Mouse (Mus musculus) thymus, postnatal 14 days (tissue): Measurements from ENCODE around the gene Zbtb7b.
"Not testable (repeated sequence)": the region's sequence is repeated elsewhere in the genome, so short reads cannot be mapped to it uniquely, and the experiment has no call there.

ENCODE experiments used
- DNase-seq: peaks from one replicate; pipeline ENCODE4 v3.0.0; 2021

The Zbtb7b gene

GRCm38 (mm10) chr3:89394006-89394893 is at the start of gene Zbtb7b:
Zbtb7b (minus strand) TSS chr3:89394776.
- no peak for DNase-seq

- DNase-seq, result no peak
Observed at GRCm38 (mm10) chr3:89440691-89441090, 46.1 kb upstream of the Zbtb7b start.

DNA sequence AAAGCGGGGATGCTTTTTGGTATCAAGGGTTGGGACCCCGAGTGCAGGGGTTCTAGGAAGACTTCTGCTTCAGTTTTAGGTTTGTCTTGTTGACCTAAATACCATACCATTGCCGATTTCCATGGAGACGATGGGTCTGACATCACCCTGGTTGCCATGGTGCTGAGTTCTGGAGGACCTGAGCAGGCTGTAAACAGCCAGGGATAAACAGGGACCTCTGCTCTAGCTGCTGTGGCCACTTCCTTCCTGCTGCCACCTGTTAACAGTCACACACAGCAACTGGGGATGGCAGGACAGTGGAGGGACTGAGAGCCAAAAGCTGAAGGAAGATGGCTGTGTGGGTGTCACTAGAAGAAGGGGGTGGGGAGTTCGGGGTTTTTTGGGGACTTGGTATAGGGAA is 42.7 kb upstream of the Zbtb7b start:
- peak; percentile 40 for DNase-seq

DNA sequence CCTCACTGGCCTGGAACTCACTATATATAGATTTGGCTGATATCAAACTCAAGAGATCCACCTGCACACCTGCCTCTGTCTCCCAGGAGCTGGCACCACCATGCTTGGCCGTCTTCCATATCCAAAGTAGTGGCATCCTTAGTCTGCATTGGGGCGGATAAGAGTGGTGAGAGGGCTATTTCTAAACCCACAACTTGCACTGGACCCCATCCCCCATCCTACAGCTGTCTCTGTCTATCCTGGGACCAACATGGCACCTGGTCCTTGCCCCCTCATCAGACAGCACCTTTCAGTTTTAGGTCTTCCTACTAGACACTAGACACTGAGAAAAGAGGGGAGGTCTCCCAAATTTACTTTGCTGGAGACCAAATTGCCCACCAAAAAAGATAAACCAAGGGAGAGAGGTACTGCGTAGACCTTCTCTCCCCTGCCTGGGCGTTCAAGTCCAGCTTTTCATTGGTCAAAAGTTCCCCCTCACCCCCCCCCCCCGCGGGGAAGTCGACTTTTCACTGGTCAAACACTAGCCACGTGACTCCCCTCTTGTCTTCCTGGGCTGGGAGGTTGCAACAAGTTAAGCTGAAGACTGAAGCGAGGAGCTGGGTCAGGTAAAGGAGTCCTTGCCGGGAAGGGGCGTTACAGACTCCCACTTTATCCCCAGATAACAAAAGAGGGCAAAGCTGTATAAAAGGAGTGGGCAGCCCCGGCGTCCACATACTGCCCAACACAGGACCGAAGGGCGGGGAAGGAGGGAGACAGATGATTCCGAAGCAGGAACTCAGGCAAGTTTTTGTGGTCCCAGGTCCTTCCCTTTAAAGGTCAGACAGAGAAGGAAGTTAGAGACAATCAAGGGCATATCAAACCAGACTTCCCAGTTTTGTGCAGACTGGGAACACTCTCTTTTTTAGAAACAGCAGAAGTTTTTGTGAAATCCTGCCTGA is 41.9 kb upstream of the Zbtb7b start, which contains the start of gene Pbxip1:
Pbxip1 (plus strand) TSS at position 531 of the 938 bp plus-strand sequence.
- peak; percentile 70 for DNase-seq

DNA sequence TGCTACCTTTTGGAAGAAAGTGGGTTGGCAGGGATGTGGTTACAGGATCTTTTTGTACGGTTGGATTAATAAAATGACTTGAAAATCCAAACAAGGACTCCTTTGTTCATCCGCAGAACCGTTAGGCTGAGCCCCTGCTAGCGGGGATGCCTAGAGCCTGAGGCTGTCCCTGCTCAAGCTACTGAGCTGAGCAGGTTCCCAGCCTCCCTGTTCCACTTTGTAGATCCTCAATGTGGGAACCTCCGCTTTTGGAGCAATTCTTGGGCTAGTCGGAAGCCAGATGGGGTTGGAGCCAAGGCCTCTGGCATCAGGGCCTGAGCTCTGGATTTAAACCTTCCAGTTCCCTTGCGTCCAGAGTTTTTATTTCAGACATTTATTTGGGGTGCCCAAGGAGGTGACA is 40.5 kb upstream of the Zbtb7b start:
- no peak for DNase-seq

DNA sequence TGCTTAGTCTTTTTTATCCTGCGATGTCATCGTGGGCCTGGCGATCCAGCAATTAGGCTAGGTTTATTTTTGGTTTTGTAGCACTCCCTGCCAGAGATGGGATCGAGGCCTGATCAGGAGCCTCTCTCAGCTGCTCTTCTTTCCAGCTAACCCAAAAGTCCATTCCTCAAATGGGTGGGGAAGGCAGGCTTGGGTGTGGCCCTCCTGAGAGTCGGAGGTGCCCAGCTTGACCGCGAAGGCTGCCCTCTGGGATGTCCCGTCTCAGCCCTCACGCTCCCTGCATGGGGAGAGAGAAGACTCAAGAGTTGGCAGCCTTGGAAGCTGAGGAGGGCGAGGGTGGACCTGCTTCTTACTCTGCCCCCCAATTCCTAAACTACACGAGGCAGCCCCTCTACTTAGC is 40.0 kb upstream of the Zbtb7b start:
- DNase-seq, result no peak

GRCm38 (mm10) chr3:89432606-89433005 is 38.0 kb upstream of the Zbtb7b start:
- DNase-seq, result no peak

DNA sequence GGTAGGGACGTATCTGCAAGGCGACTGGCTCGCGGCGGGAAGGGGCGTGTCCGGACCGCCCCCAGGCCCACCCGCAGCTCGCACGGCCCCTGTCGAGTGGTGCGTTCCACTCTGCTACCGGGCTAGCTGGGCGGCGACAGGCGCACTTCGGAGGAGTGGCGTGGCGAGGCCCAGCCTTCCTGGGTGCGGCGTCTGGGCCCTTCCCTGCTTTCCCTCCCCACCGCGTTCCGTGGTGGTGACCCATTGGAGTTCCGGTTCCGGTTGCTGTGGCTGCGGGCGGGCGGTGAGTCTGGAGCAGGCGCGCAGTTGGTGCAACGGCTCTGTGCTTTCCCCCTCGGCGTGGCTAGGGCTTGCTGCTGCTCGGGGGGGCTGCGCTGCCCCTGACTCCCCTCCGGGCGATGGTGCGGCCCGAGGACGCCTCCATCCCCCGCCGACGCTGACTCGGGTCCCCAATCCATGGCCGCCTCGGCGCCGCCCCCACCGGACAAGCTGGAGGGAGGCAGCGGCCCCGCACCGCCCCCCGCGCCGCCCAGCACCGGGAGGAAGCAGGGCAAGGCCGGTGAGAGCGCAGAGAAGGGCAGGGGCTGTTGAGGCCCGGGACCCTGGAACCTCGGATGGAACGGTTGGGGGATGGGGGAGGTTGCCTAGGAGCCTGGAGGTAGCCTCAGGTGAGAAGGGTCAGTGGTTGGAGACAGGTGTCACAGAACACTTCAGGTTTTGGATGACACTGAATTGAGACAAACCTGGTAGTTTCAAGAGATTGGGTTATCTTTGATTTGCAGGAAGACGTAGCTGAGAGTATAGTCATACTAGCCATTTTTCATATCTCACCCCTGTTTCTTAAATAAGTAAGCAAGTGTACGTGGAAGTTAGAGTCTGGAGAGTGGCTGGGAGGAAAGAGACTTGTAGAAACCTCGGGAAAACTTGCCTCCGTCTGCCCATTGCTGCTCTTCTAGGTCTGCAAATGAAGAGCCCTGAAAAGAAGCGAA is 35.9 kb upstream of the Zbtb7b start, which contains the start of gene Pygo2:
Pygo2 (plus strand) TSS at position 44 of the 989 bp plus-strand sequence.
- DNase-seq, result peak; percentile 93

GRCm38 (mm10) chr3:89429021-89429420 is 34.4 kb upstream of the Zbtb7b start:
- not testable (repeated sequence) for DNase-seq

DNA sequence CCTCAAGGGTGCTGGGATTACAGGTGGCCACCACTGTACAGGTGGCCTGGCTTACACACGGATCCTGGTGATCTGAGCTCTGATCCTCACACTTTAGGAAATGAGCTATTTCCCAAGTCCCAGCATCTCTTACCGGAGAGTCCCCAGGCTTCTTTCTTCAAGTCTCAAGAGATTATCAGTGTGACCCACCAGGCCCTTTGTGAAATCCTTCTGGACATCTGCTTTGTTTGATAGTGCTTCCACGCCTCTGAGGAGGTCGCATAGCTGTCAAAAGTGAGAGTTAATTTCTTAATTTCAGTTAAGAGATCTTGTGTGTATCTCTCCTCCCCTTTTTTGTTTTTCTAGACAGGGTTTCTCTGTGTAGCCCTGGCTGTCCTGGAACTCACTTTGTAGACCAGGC is 31.3 kb upstream of the Zbtb7b start:
- DNase-seq, result no peak

GRCm38 (mm10) chr3:89425141-89425525 is 30.6 kb upstream of the Zbtb7b start:
- DNase-seq, result no peak

- no peak for DNase-seq
Observed at GRCm38 (mm10) chr3:89424416-89425140, 30.0 kb upstream of the Zbtb7b start.

- DNase-seq, result no peak
Observed at GRCm38 (mm10) chr3:89422556-89423205, 28.1 kb upstream of the Zbtb7b start.

DNA sequence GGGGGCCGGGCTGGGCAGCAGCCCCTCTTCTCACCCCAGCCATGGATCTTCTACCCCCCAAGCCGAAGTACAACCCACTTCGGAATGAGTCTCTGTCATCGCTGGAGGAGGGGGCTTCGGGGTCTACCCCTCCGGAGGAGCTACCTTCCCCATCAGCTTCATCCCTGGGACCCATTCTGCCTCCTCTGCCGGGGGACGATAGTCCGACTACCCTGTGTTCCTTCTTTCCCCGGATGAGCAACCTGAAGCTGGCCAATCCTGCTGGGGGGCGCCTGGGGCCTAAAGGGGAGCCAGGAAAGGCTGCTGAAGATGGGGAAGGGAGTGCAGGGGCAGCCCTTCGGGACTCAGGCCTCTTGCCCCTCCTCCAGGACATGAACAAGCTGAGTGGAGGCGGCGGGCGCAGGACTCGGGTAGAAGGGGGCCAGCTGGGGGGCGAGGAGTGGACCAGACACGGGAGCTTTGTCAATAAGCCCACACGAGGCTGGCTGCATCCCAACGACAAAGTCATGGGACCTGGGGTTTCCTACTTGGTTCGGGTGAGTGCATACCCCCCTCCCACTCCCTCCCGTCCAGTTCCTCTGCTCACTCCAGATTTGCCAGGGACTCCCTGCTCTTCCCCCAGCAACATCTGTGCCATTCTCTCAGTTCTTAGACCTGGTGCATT is 27.4 kb upstream of the Zbtb7b start:
- no peak for DNase-seq

GRCm38 (mm10) chr3:89421002-89421774 is 26.6 kb upstream of the Zbtb7b start:
- no peak for DNase-seq

- DNase-seq, result no peak
Observed at GRCm38 (mm10) chr3:89420421-89420820, 25.8 kb upstream of the Zbtb7b start.

DNA sequence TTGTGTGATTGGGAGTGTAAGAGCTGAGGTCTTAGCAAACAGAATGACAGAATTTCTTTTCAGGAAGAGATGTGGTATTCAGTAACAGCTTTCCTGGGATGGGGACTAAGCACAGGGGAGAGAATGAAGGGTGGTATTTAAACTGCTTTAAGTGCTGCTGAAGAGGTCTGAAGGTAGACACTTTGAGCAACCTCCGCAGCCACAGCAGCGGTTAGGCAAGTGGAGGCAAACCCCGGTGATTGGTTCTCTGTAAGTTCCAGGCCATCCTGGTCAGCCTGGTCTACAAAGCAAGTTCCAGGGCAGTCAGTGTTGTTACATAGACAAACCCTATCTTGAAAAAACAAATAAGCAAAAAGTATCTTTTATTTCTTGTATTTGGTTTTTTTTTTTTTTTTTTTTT is 25.4 kb upstream of the Zbtb7b start:
- no peak for DNase-seq

DNA sequence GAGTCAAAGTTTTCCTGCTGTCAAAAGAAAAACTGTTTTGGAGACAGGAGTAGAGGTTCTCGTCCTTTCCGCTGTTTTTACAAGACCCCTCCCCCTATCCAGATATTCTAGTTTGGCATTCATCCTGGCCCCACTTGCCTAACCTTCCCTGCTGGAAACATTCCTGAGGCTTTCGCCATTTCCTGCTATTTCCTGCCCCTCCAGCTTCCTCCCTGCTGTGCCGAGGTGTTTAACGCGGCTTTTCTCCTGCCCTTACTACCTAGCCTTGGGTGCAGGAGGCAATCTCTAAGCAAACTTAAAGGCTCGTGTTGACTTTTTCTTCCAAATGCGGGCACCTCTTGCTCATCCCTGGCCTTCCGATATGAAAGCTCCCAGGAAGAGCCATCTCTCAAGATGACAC is 25.0 kb upstream of the Zbtb7b start:
- no peak for DNase-seq

GRCm38 (mm10) chr3:89418861-89419250 is 24.3 kb upstream of the Zbtb7b start:
- DNase-seq, result no peak
